Mouse (Mus musculus) intestine, embryonic 14.5 days (tissue): ENCODE measurements at regions not wholly inside any gene's neighbourhood (a gene's known extent, or its start where the extent isn't known, plus 50 kb on each side); places are given as distances from the start of the nearest gene placed in this dataset.

Experiments
- ATAC-seq: fragments of 200-750 bp; cut with Nextera tagmentation; replicated peaks from 2 replicates; pipeline ENCODE4 v1.8.0; 2017; ENCODE audit warnings: low read depth, moderate number of reproducible peaks, moderate TSS enrichment, moderate library complexity; ENCODE audit not compliant: low FRiP score, low TSS enrichment
- DNase-seq: peaks from one replicate; pipeline ENCODE4 v3.0.0-alpha.2; 2018; ENCODE audit warnings: low spot score
- H3K27ac ChIP-seq: fragments of 300-500 bp; sonication (generic); 2 replicates; pipeline ENCODE4 v1.5.1; 2014; ENCODE audit warnings: low read depth, mild to moderate bottlenecking, control low read depth
- H3K27me3 ChIP-seq: fragments of 300-500 bp; sonication (generic); replicated peaks from 2 replicates; pipeline ENCODE4 v1.6.1; 2014; ENCODE audit warnings: low read length, control low read depth; ENCODE audit not compliant: control insufficient read depth, insufficient read depth
- H3K36me3 ChIP-seq: fragments of 300-500 bp; sonication (generic); 2 replicates; pipeline ENCODE4 v1.6.1; 2014; ENCODE audit warnings: low read length, control low read depth; ENCODE audit not compliant: control insufficient read depth, insufficient read depth
- H3K4me1 ChIP-seq: fragments of 300-500 bp; sonication (generic); replicated peaks from 2 replicates; pipeline ENCODE4 v1.6.1; 2014; ENCODE audit warnings: low read length, control low read depth, mixed read lengths; ENCODE audit not compliant: control insufficient read depth, insufficient read depth
- H3K4me2 ChIP-seq: fragments of 300-500 bp; sonication (generic); 2 replicates; pipeline ENCODE4 v1.6.1; 2014; ENCODE audit warnings: low read length
- H3K4me3 ChIP-seq: fragments of 300-500 bp; sonication (generic); 2 replicates; pipeline ENCODE4 v1.5.1; 2014; ENCODE audit warnings: low read depth, low read length, control low read depth, mixed read lengths
- H3K9ac ChIP-seq: fragments of 300-500 bp; sonication (generic); 2 replicates; pipeline ENCODE4 v1.6.1; 2014; ENCODE audit warnings: mild to moderate bottlenecking, low read length
- H3K9me3 ChIP-seq: fragments of 300-500 bp; sonication (generic); 2 replicates; pipeline ENCODE4 v1.6.1; 2016; ENCODE audit warnings: low read length, control low read depth; ENCODE audit not compliant: control insufficient read depth
- WGBS: fragments of 180-500 bp; shearing (Covaris S2); extraction: QIAGEN DNeasy Blood & Tissue Kit; methylation state at CpG from one replicate; pipeline ENCODE4 v1.1.7; 2014; 5-methylcytosine and 5-hydroxymethylcytosine counted together

DNA sequence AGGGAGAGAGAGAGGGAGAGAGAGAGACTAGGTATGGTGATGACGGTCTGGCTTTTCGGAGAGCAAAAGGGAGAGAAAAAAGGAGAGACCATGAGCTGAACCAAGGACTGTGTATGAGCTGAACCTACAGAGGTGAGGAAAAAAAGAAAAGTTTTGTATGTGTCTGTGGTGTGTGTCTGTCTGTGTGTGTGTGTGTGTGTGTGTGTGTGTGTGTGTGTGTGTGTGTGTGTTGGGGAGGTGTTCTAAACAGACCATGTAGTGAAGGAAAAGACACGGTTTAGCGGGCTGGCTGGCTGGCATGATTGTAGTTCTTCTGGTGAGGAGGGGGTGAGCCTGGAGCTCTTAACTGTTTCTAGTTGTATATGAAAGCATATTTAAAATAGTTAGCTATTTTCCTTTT, 418.6 kb upstream of the Ubash3b start:
- Histone ChIP-seq H3K27ac (peak overlapping the region; percentile 94), H3K4me3 (peak overlapping the region; percentile 85), H3K9me3 (no peaks in the 10 kb centered on the region), H3K4me1 (0 out of 2 replicates have a peak, but pooled peaks cover 3% of the 10 kb centered on the region), H3K27me3 (no peaks in the 10 kb centered on the region), H3K9ac (peak overlapping the region; percentile 93), H3K36me3 (no peaks in the 10 kb centered on the region), H3K4me2 (peak overlapping the region; percentile 56)
- 4% methylated on average over 4 of the region's 4 CpGs for WGBS
- DNase-seq (no peak), ATAC-seq (peak; percentile 36; the same call in 1 of the 2 replicates)

- peak; percentile 69 for DNase-seq
Observed at GRCm38 (mm10) chr9:41579107-41580014, 417.9 kb upstream of the Ubash3b start.

GRCm38 (mm10) chr9:41578221-41579106, 417.0 kb upstream of the Ubash3b start:
- no peak overlapping the region for H3K4me2 ChIP-seq
- no peaks in the 10 kb centered on the region for H3K27me3 ChIP-seq
- peak overlapping the region; percentile 94; the same call in 1 of the 2 replicates for H3K27ac ChIP-seq
- 69% methylated on average over 14 of the region's 14 CpGs for WGBS
- 0 out of 2 replicates have a peak, but pooled peaks cover 3% of the 10 kb centered on the region for H3K4me1 ChIP-seq
- ATAC-seq (no peak), DNase-seq (no peak)
- no peak overlapping the region for H3K9ac ChIP-seq
- H3K36me3 ChIP-seq, result no peaks in the 10 kb centered on the region
- no peak overlapping the region for H3K4me3 ChIP-seq
- H3K9me3 ChIP-seq, result no peaks in the 10 kb centered on the region

More at GRCm38 (mm10) chr9:41579107-41580014, 417.9 kb upstream of the Ubash3b start:
- no peaks in the 10 kb centered on the region for H3K36me3 ChIP-seq
- 0 out of 2 replicates have a peak, but pooled peaks cover 3% of the 10 kb centered on the region for H3K4me1 ChIP-seq
- peak overlapping the region; percentile 56 for H3K4me2 ChIP-seq
- H3K27me3 ChIP-seq, result no peaks in the 10 kb centered on the region
- H3K27ac ChIP-seq, result peak overlapping the region; percentile 94
- H3K4me3 ChIP-seq, result peak overlapping the region; percentile 85
- H3K9me3 ChIP-seq, result no peaks in the 10 kb centered on the region
- WGBS, result 32% methylated on average over 12 of the region's 13 CpGs
- peak; percentile 25 for ATAC-seq
- peak overlapping the region; percentile 93 for H3K9ac ChIP-seq

GRCm38 (mm10) chr9:41577760-41578159, 416.3 kb upstream of the Ubash3b start:
- Histone ChIP-seq H3K4me1 (0 out of 2 replicates have a peak, but pooled peaks cover 3% of the 10 kb centered on the region), H3K4me3 (no peak overlapping the region), H3K4me2 (no peak overlapping the region), H3K27ac (no peak overlapping the region), H3K9me3 (no peaks in the 10 kb centered on the region), H3K36me3 (no peaks in the 10 kb centered on the region), H3K27me3 (no peaks in the 10 kb centered on the region), H3K9ac (no peak overlapping the region)
- WGBS, result 29% methylated on average over 1 of the region's 1 CpGs
- no peak for DNase-seq
- no peak for ATAC-seq

DNA sequence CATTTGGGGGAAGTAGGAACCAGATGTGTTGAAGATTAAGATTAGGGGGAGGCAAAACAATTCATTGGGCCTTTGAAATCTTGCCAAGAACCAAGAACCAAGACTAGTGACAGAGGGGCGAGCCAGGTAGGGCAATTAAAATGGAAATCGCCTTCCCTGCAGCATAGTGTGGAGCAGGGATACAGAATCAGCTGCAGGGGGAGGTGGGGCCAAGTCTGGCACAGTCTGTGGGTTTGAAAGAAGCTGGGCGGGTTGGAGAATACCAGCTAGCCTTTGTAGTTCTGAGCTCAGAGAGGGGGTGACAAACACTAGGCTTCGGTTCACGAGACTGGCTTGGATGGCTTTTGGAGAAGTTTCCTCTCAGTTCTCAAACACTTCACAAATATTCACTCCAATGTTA, 414.3 kb upstream of the Ubash3b start:
- H3K27me3 ChIP-seq, result no peaks in the 10 kb centered on the region
- 45% methylated on average over 5 of the region's 5 CpGs for WGBS
- H3K27ac ChIP-seq, result no peak overlapping the region
- H3K9ac ChIP-seq, result no peak overlapping the region
- H3K36me3 ChIP-seq, result no peaks in the 10 kb centered on the region
- no peak overlapping the region for H3K4me2 ChIP-seq
- ATAC-seq (no peak), DNase-seq (no peak)
- no peaks in the 10 kb centered on the region for H3K9me3 ChIP-seq
- H3K4me3 ChIP-seq, result no peak overlapping the region
- H3K4me1 ChIP-seq, result 0 out of 2 replicates have a peak, but pooled peaks cover 3% of the 10 kb centered on the region

GRCm38 (mm10) chr9:41570262-41570661, 408.8 kb upstream of the Ubash3b start:
- Histone ChIP-seq H3K4me2 (no peak overlapping the region), H3K9ac (no peak overlapping the region), H3K4me1 (no peaks in the 10 kb centered on the region), H3K9me3 (no peaks in the 10 kb centered on the region), H3K27ac (no peak overlapping the region), H3K27me3 (no peaks in the 10 kb centered on the region), H3K36me3 (no peaks in the 10 kb centered on the region), H3K4me3 (no peak overlapping the region)
- no peak for ATAC-seq
- DNase-seq, result no peak
- 89% methylated on average over 4 of the region's 4 CpGs for WGBS

- WGBS, result 70% methylated on average over 5 of the region's 5 CpGs
- no peaks in the 10 kb centered on the region for H3K36me3 ChIP-seq
- H3K4me1 ChIP-seq, result no peaks in the 10 kb centered on the region
- no peaks in the 10 kb centered on the region for H3K9me3 ChIP-seq
- H3K27ac ChIP-seq, result no peak overlapping the region
- DNase-seq (no peak), ATAC-seq (no peak)
- no peak overlapping the region for H3K4me2 ChIP-seq
- H3K4me3 ChIP-seq, result no peak overlapping the region
- no peak overlapping the region for H3K9ac ChIP-seq
- no peaks in the 10 kb centered on the region for H3K27me3 ChIP-seq
Observed at GRCm38 (mm10) chr9:41566496-41566895, 405.0 kb upstream of the Ubash3b start.

DNA sequence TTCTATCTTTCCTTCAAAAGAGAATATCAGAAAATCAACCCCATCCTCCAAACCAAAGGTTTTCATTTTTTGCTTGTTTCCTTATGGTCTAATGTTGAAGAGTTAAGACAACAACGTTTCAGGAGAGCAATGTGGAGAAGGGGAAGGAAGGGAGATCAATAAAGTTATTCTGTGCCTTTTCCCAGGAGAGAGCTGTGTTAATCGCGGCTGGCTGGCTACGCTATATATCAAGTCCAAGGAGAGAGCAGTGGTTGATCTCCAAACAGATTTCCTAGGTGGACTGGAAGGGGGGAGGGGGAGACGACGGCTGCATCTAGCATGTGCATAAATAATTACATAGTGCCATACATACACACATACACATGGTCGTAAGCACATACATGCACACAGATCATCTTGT, 404.3 kb upstream of the Ubash3b start:
- no peaks in the 10 kb centered on the region for H3K36me3 ChIP-seq
- 73% methylated on average over 7 of the region's 7 CpGs for WGBS
- H3K27ac ChIP-seq, result no peak overlapping the region
- H3K4me2 ChIP-seq, result no peak overlapping the region
- ATAC-seq (no peak), DNase-seq (no peak)
- no peaks in the 10 kb centered on the region for H3K27me3 ChIP-seq
- H3K4me3 ChIP-seq, result no peak overlapping the region
- no peak overlapping the region for H3K9ac ChIP-seq
- H3K9me3 ChIP-seq, result no peaks in the 10 kb centered on the region
- no peaks in the 10 kb centered on the region for H3K4me1 ChIP-seq
